Mouse (Mus musculus): ENCODE results near the gene Prkci.

- TF ChIP-seq CTCF (IDR thresholded peaks at IDR 0.05; ENCODE audit: low read depth, low read length) = no peak
- TF ChIP-seq POLR2A (IDR thresholded peaks at IDR 0.05; ENCODE audit: insufficient read depth, low read length) = no peak
- TF ChIP-seq EP300 (IDR thresholded peaks at IDR 0.05; ENCODE audit: insufficient read depth, low read depth, low read length) = no peak
Observed at GRCm38 (mm10) chr3:30963100-30963499, 32.4 kb upstream of the Prkci start.
